Mouse (Mus musculus): ENCODE data around the gene Mcm3ap. TPM values are rescaled to one million over a fixed set of nuclear protein-coding genes. Genes with fewer than 3 reads are reported as not detected.

Mcm3ap gene
- polyA plus RNA-seq, 1 experiment from 2014 or later: 74.0 TPM

DNA sequence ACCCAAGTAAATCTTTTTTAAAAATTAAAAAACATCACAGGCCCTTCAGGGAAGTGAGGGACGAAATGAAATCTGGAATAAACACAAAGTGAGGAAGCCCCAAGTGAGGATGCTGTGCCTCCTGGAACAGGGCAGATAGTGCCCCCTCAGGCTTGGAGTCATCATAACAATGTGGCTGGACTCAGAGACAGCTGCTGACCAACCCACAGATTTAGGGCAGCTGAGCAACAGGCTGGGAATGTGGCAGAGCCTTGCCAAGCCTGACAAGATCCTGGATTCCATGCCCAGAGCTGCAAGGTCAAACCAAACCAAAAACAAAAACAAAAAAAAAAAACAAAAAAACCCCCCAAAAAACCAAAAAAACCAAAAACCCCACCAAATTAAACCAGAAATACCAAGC, 7.5 kb upstream of the Mcm3ap start:
- H3K4me3 ChIP-seq: no peak overlapping the region
- H3K36me3 ChIP-seq: peaks cover 8% of the 10 kb centered on the region; the same call in 1 of the 2 replicates
- H3K4me2 ChIP-seq (replicated peaks): no peak overlapping the region
- H3K27ac ChIP-seq: no peak overlapping the region
- H3K4me1 ChIP-seq: no peaks in the 10 kb centered on the region
- H3K27me3 ChIP-seq: no peaks in the 10 kb centered on the region
- no peak for ATAC-seq (ENCODE audit: low FRiP score, low read depth)
- H3K9ac ChIP-seq: no peak overlapping the region
- WGBS: 74% methylated on average over 1 of the region's 1 CpGs
- H3K9me3 ChIP-seq: no peaks in the 10 kb centered on the region

- no peaks in the 10 kb centered on the region for H3K27me3 ChIP-seq
- peaks cover 8% of the 10 kb centered on the region; the same call in 1 of the 2 replicates for H3K36me3 ChIP-seq
- H3K27ac ChIP-seq: no peak overlapping the region
- no peaks in the 10 kb centered on the region for H3K4me1 ChIP-seq
- 92% methylated on average over 7 of the region's 7 CpGs for WGBS
- no peak overlapping the region for H3K4me2 ChIP-seq (replicated peaks)
- no peak overlapping the region for H3K9ac ChIP-seq
- ATAC-seq (ENCODE audit: low FRiP score, low read depth): no peak
- H3K9me3 ChIP-seq: no peaks in the 10 kb centered on the region
- no peak overlapping the region for H3K4me3 ChIP-seq
Measured at GRCm38 (mm10) chr10:76462312-76462711, 6.4 kb upstream of the Mcm3ap start.

- Histone ChIP-seq H3K27ac (no peak overlapping the region), H3K9me3 (no peaks in the 10 kb centered on the region)
- ATAC-seq (ENCODE audit: low FRiP score, low read depth): no peak
Measured at GRCm38 (mm10) chr10:76462721-76463120, 6.0 kb upstream of the Mcm3ap start.

GRCm38 (mm10) chr10:76473759-76474158, 5.0 kb downstream of the Mcm3ap start:
- WGBS: 92% methylated on average over 5 of the region's 5 CpGs
- Histone ChIP-seq H3K4me3 (no peak overlapping the region), H3K9me3 (no peaks in the 10 kb centered on the region), H3K4me1 (0 out of 2 replicates have a peak, but pooled peaks cover 11% of the 10 kb centered on the region), H3K4me2 (replicated peaks) (no peak overlapping the region), H3K27ac (no peak overlapping the region), H3K36me3 (peaks cover 81% of the 10 kb centered on the region), H3K27me3 (no peaks in the 10 kb centered on the region), H3K9ac (no peak overlapping the region)
- ATAC-seq (ENCODE audit: low FRiP score, low read depth): no peak

More at GRCm38 (mm10) chr10:76462721-76463120, 6.0 kb upstream of the Mcm3ap start:
- peaks cover 8% of the 10 kb centered on the region; the same call in 1 of the 2 replicates for H3K36me3 ChIP-seq
- no peaks in the 10 kb centered on the region for H3K27me3 ChIP-seq
- H3K4me2 ChIP-seq (replicated peaks): no peak overlapping the region
- no peak overlapping the region for H3K4me3 ChIP-seq
- no peak overlapping the region for H3K9ac ChIP-seq
- WGBS: 86% methylated on average over 6 of the region's 6 CpGs
- H3K4me1 ChIP-seq: 0 out of 2 replicates have a peak, but pooled peaks cover 2% of the 10 kb centered on the region

DNA sequence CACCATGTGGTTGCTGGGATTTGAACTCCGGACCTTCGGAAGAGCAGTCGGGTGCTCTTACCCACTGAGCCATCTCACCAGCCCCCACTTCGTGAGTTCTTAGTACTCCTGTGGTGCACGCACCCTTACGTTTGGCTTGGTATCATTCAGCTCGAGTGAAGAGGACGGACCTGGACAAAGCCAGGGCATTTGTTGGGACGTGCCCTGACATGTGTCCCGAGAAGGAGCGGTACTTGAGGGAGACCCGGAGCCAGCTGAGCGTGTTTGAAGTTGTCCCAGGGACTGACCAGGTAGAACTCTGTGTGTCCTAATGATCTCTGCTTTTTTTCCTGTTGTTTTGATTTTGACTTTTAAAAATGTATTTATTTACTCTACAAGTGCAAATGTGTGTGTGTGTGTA, 12.1 kb downstream of the Mcm3ap start:
- no peaks in the 10 kb centered on the region for H3K27me3 ChIP-seq
- H3K9ac ChIP-seq: no peak overlapping the region
- peaks cover 97% of the 10 kb centered on the region for H3K36me3 ChIP-seq
- no peak overlapping the region for H3K4me3 ChIP-seq
- H3K9me3 ChIP-seq: no peaks in the 10 kb centered on the region
- H3K27ac ChIP-seq: no peak overlapping the region
- no peaks in the 10 kb centered on the region for H3K4me1 ChIP-seq
- H3K4me2 ChIP-seq (replicated peaks): no peak overlapping the region
- 86% methylated on average over 13 of the region's 13 CpGs for WGBS
- ATAC-seq (ENCODE audit: low FRiP score, low read depth): no peak

DNA sequence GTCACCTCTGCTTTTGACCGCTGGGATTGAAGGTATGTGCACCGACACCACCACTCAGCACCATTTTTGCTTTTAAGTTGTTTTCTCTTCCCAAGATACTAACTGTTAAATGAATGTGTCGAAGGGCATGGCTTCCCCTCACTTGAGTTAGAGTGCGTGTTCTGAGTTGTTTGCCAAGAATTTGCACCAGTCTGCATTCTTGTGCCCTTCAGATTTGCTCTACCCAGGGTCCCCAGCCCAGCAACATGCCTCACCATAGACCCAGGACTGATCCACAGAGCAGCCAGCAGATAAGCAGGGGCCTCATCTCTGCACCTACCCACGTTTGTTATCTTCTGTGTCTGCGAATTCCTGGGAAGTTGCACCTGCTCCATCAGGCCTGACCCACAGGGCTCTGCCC, 12.8 kb downstream of the Mcm3ap start:
- no peak for ATAC-seq (ENCODE audit: low FRiP score, low read depth)
- Histone ChIP-seq H3K9ac (no peak overlapping the region), H3K27me3 (no peaks in the 10 kb centered on the region), H3K4me3 (no peak overlapping the region), H3K4me1 (no peaks in the 10 kb centered on the region), H3K36me3 (peaks cover 97% of the 10 kb centered on the region), H3K9me3 (no peaks in the 10 kb centered on the region), H3K4me2 (replicated peaks) (no peak overlapping the region), H3K27ac (no peak overlapping the region)
- 89% methylated on average over 6 of the region's 6 CpGs for WGBS

DNA sequence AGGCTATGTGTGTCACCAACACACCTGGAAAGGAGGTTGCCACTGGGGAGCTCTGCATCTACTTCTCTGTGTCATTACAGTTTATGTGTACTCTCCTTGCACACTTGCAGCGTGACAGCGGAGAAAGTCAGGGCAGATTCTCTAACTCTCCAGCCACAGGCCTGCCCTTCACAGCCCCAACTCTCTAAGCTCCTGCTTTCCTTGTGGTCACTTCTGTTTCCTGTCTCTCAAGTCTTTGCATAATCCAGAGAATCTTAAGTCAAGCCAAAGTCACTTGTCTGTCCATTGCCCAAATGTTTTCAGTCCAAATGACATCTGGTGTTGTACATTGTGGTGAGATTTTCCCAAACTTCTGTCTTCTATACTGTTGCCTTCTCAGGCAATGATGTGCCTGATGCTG, 17.6 kb downstream of the Mcm3ap start:
- H3K4me3 ChIP-seq: no peak overlapping the region
- no peak for ATAC-seq (ENCODE audit: low FRiP score, low read depth)
- H3K27ac ChIP-seq: no peak overlapping the region
- H3K9me3 ChIP-seq: no peaks in the 10 kb centered on the region
- peaks cover 96% of the 10 kb centered on the region for H3K36me3 ChIP-seq
- WGBS: 100% methylated on average over 2 of the region's 2 CpGs
- no peaks in the 10 kb centered on the region for H3K27me3 ChIP-seq
- H3K4me1 ChIP-seq: no peaks in the 10 kb centered on the region
- H3K9ac ChIP-seq: no peak overlapping the region
- no peak overlapping the region for H3K4me2 ChIP-seq (replicated peaks)

GRCm38 (mm10) chr10:76488265-76488664, 19.5 kb downstream of the Mcm3ap start:
- no peak for ATAC-seq (ENCODE audit: low FRiP score, low read depth)
- Histone ChIP-seq H3K27ac (no peak overlapping the region), H3K36me3 (peaks cover 94% of the 10 kb centered on the region), H3K4me3 (no peak overlapping the region), H3K9ac (no peak overlapping the region), H3K4me1 (no peaks in the 10 kb centered on the region), H3K9me3 (no peaks in the 10 kb centered on the region), H3K4me2 (replicated peaks) (no peak overlapping the region), H3K27me3 (no peaks in the 10 kb centered on the region)
- 95% methylated on average over 8 of the region's 8 CpGs for WGBS

DNA sequence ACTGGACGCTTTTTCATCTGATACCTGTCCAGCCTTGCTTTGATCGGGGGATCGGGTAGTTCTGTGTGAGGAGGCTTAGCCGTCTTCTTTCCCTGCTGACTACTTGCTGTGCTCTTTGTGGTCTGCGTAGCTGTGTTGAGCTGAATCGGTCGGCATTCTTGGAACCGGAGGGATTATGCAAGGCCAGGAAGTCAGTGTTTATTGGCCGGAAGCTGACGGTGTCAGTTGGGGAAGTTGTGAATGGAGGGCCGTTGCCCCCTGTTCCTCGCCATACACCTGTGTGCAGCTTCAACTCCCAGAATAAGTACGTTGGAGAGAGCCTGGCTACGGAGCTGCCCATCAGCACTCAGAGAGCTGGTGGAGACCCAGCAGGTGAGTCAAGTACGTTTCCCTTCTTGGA, 20.5 kb downstream of the Mcm3ap start:
- Histone ChIP-seq H3K36me3 (peaks cover 94% of the 10 kb centered on the region), H3K4me1 (no peaks in the 10 kb centered on the region), H3K4me3 (no peak overlapping the region), H3K9me3 (no peaks in the 10 kb centered on the region), H3K4me2 (replicated peaks) (no peak overlapping the region), H3K27ac (no peak overlapping the region), H3K9ac (no peak overlapping the region), H3K27me3 (no peaks in the 10 kb centered on the region)
- no peak for ATAC-seq (ENCODE audit: low FRiP score, low read depth)
- WGBS: 95% methylated on average over 15 of the region's 15 CpGs

GRCm38 (mm10) chr10:76493527-76493926, 24.8 kb downstream of the Mcm3ap start:
- ATAC-seq (ENCODE audit: low FRiP score, low read depth): no peak
- Histone ChIP-seq H3K27ac (no peak overlapping the region), H3K4me1 (no peaks in the 10 kb centered on the region), H3K36me3 (peaks cover 88% of the 10 kb centered on the region), H3K9ac (no peak overlapping the region), H3K4me3 (no peak overlapping the region), H3K9me3 (no peaks in the 10 kb centered on the region), H3K27me3 (no peaks in the 10 kb centered on the region), H3K4me2 (replicated peaks) (no peak overlapping the region)
- WGBS: 77% methylated on average over 1 of the region's 1 CpGs

GRCm38 (mm10) chr10:76495501-76495900, 26.8 kb downstream of the Mcm3ap start:
- Histone ChIP-seq H3K9ac (no peak overlapping the region), H3K27ac (no peak overlapping the region), H3K4me2 (replicated peaks) (no peak overlapping the region), H3K4me1 (no peaks in the 10 kb centered on the region), H3K4me3 (no peak overlapping the region), H3K27me3 (no peaks in the 10 kb centered on the region), H3K9me3 (no peaks in the 10 kb centered on the region), H3K36me3 (peaks cover 88% of the 10 kb centered on the region)
- 90% methylated on average over 6 of the region's 6 CpGs for WGBS
- no peak for ATAC-seq (ENCODE audit: low FRiP score, low read depth)

DNA sequence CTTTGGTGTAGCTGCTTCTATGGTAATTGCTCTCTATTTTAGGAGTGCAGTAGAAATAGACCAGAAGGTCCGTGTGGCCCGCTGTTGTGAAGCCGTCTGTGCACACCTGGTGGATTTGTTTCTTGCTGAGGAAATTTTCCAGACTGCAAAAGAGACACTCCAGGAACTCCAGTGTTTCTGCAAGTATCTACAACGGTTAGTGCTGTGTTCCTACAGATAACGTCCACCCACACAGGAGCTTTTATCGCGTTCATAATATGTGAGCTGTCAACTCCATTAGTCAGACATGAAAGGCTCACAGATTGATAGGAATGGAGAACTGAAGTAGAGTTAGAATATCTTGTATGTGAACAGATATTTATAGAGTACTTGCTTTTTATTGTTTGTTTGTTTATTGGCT, 27.6 kb downstream of the Mcm3ap start:
- Histone ChIP-seq H3K27ac (no peak overlapping the region), H3K9ac (no peak overlapping the region), H3K4me2 (replicated peaks) (no peak overlapping the region), H3K9me3 (no peaks in the 10 kb centered on the region), H3K4me3 (no peak overlapping the region), H3K36me3 (peaks cover 87% of the 10 kb centered on the region), H3K27me3 (no peaks in the 10 kb centered on the region), H3K4me1 (no peaks in the 10 kb centered on the region)
- ATAC-seq (ENCODE audit: low FRiP score, low read depth): no peak
- WGBS: 91% methylated on average over 7 of the region's 7 CpGs

GRCm38 (mm10) chr10:76497522-76497921, 28.8 kb downstream of the Mcm3ap start:
- Histone ChIP-seq H3K27ac (no peak overlapping the region), H3K36me3 (peaks cover 91% of the 10 kb centered on the region), H3K27me3 (no peaks in the 10 kb centered on the region), H3K9ac (no peak overlapping the region), H3K4me3 (no peak overlapping the region), H3K9me3 (no peaks in the 10 kb centered on the region), H3K4me2 (replicated peaks) (no peak overlapping the region), H3K4me1 (no peaks in the 10 kb centered on the region)
- ATAC-seq (ENCODE audit: low FRiP score, low read depth): no peak
- WGBS: 95% methylated on average over 4 of the region's 4 CpGs
